Mouse (Mus musculus) E14TG2a.4 (cell line): ENCODE results near the gene Fam199x.
A peak's percentile ranks its signal among the peaks of the same experiment; 100 is the strongest.

Experiments
- CTCF ChIP-seq: conservative IDR thresholded peaks from 2 replicates; pipeline ENCODE4 v1.5.1; 2014; ENCODE audit warnings: low read length
- NANOG ChIP-seq: IDR thresholded peaks from 2 replicates; pipeline ENCODE4 v1.6.1; 2014; ENCODE audit warnings: borderline replicate concordance, low read length, mixed read lengths
- POU5F1 ChIP-seq: IDR thresholded peaks from 2 replicates; pipeline ENCODE4 v1.6.1; 2014; ENCODE audit warnings: low read length, borderline replicate concordance

GRCm38 (mm10) chrX:137118097-137118746, 68.8 kb downstream of the Fam199x start:
- TF ChIP-seq CTCF: peak; percentile 30
- TF ChIP-seq NANOG: no peak
- no peak for TF ChIP-seq POU5F1
